Mouse (Mus musculus) E14TG2a.4 (cell line): ENCODE results near the gene Epb41.

ENCODE experiments used
- CTCF ChIP-seq: conservative IDR thresholded peaks from 2 replicates; pipeline ENCODE4 v1.5.1; 2014; ENCODE audit warnings: low read length
- NANOG ChIP-seq: IDR thresholded peaks from 2 replicates; pipeline ENCODE4 v1.6.1; 2014; ENCODE audit warnings: borderline replicate concordance, low read length, mixed read lengths
- POU5F1 ChIP-seq: IDR thresholded peaks from 2 replicates; pipeline ENCODE4 v1.6.1; 2014; ENCODE audit warnings: low read length, borderline replicate concordance

- no peak for TF ChIP-seq CTCF
- TF ChIP-seq NANOG: peak; percentile 62; the same call in 1 of the 2 replicates
- TF ChIP-seq POU5F1: no peak
Measured at GRCm38 (mm10) chr4:132018547-132018946, 56.6 kb downstream of the Epb41 start.
